ENCODE assay signal across 15 mouse cellular contexts in genomic region chr9:44419730-44420129, GRCm38 (mm10). TPM values are rescaled to one million over a fixed set of nuclear protein-coding genes. Genes with fewer than 3 reads are reported as not detected.
"Had no signal": no experiment of that assay in that cellular context is flagged by ENCODE, and none has a peak within 500 bp of the region (broad histone marks: within the 10 kb centered on the region; RNA-seq: fewer than 3 reads in every experiment).

No protein-coding gene starts in this region.

RNA-seq across cellular contexts. Expression of gene Foxr1, which starts 21.2 kb away (rescaled TPM):
- total RNA-seq: megakaryocyte, adult 5-6 weeks; megakaryocyte-erythroid progenitor cell, adult 5-6 weeks; midbrain, postnatal 0 days; monocyte, adult 5-6 weeks; neutrophil, adult 5-6 weeks had no signal
- polyA plus RNA-seq: liver, embryonic 16.5 days; lung, embryonic 14.5 days; lung, embryonic 16.5 days; midbrain, embryonic 10.5 days; midbrain, embryonic 13.5 days; midbrain, embryonic 15.5 days; midbrain, postnatal 0 days; neural tube, embryonic 12.5 days; neural tube, embryonic 14.5 days; stomach, embryonic 14.5 days; stomach, embryonic 16.5 days had no signal
